Mouse (Mus musculus) kidney, postnatal 10 days (tissue): Measurements from ENCODE around the gene Gpr101.

ENCODE experiments used
- DNase-seq: peaks from one replicate; pipeline ENCODE4 v3.0.0; 2021; ENCODE audit warnings: mixed read lengths

Gene Gpr101

DNA sequence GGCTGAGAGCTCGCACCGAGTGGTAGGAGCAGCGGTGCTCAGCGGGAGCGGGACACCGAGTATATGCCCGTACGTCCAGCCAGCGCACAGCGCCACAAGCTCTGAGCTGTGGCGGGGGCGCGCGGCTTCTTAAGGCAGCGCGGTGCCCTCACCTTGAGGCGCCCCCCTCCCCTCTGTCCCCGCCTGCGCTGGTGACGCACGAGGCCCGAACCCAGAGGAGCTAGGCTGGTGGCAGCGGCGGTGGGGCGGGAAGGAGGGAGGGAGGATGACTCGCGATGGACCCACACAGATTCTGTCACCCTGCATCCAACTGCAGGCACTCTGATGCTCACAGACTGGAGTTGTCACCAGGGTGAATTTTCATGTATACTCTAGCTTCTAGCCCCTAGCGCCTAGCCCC is at the start of gene Gpr101:
Gene Gpr101, minus strand, starts transcription at position 124 of the 400 bp plus-strand sequence.
- no peak for DNase-seq

DNA sequence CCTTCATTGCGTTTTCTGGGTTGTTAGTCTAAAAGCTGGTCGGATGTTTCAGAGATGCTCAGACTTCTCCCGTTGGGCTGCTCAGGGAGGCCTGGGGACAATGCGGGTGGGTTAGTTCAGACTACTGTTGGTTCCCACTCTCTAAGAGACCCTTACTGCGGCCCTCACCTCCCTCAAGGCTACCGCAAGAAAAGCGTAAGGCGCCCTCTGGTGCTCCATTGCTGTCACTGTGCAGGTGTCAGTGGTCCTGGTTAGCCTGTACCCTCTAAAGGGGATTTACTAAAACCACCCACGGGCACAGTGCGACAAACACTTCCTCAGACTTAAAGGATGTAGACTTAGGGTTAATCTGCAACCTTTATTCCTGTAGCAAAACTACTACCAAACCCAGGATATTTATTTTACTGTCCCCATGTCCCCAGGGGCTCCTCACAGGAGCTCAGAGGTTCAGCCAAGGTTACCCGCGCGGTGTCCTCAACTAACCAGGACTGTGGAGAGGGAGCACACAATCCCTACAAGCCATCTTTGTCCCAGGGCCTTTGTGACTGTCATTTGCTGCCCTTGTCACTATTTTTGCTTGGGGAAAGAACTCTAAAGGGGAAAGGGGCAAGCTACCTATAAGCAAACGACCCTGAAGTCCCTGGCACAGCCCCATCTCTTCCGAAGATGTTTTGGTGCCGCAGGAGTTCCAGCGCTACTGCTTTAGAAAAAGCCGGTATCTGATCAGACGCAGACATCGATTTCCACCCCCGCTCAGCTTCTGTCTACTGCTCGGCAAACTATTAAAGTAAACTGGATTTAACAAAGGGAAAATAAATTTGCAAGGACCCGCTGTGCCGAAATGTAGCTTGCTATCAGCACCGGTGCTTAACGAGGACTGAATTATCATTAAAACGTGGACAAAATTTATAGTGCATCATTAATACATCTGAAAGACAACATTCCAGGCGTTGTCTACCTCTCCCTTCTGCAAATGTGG is 17.8 kb upstream of the Gpr101 start:
- DNase-seq: no peak

DNA sequence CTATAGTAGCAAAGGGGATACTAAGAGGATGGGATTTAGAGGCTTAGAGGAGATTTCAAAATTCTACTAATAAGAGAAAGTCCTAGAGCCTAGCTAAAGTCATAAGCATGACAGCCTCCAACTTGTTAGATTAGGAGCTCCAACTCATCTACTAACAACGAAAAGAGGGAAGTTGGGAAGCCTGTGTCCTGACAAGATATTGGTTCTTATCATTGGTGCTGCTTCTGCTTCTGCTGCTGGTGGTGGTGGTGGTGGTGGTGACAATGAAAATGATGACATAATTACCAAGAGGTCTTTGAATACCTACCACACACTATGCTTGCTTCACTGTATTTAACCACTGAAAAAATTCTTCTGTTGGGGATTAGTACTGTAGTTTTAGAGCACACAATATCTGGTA is 2.7 kb upstream of the Gpr101 start:
- no peak for DNase-seq
